Mouse (Mus musculus): ENCODE data around the gene Olfr13.

GRCm38 (mm10) chr6:43159502-43159901 lies 12.4 kb upstream of the Olfr13 start:
- TF ChIP-seq CTCF (conservative IDR thresholded peaks at IDR 0.05; ENCODE audit: insufficient read depth, insufficient read length, low read depth, low read length) = no peak
- no peak for TF ChIP-seq POLR2A (IDR thresholded peaks at IDR 0.05; ENCODE audit: low read depth, low read length)

All from kidney, adult 2 months (tissue).